16 mouse cellular contexts compared by ENCODE assay signal in the genomic region with DNA sequence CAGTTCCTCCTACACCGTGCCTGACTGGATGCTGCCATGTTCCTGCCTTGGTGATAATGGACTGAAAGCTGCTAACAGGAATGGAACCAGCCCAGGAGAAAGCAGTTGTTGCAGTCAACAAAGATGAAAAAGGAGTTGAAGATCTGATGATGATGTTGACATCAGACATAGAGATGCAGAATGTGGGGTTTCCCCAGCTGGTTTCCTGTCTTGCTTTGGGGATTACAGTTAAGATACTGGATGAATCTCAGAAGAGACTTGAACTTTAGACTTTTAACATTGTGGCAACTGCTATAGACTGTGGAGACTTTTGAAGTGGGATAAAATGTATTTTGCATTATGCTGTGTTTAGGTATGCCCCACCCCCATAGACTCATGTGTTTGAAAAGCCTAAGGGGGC. TPM values are rescaled to one million over a fixed set of nuclear protein-coding genes. Genes with fewer than 3 reads are reported as not detected.
DNase-seq lines count a peak whose midpoint lies in the region.
"Had no signal": no experiment of that assay in that cellular context is flagged by ENCODE, and none has a peak within 500 bp of the region (broad histone marks: within the 10 kb centered on the region; RNA-seq: fewer than 3 reads in every experiment).

No protein-coding gene starts in this region.

- peak; percentile 33 for DNase-seq in CD4-positive, CD25-positive, alpha-beta regulatory T cell, adult 2 months (ENCODE audit: low read depth, low spot score)
- peak; percentile 23 for DNase-seq in T-cell, adult 2 months (ENCODE audit: low spot score)
- DNase-seq in induced T-regulatory cell, adult 2 months (ENCODE audit: low read depth): peak; percentile 33
- DNase-seq in naive thymus-derived CD4-positive, alpha-beta T cell, adult 2 months (ENCODE audit: low read depth): peak; percentile 41
- DNase-seq in cerebellum, adult 8-10 months: no peak
- DNase-seq in kidney, adult 18-20 months: no peak
- DNase-seq in adrenal gland, adult (ENCODE audit: inconsistent age in 2 of 2, low spot score in 1 of 2): no peak
- DNase-seq in left cerebral cortex, adult 18-20 months (ENCODE audit: low spot score in 2 of 2): no peak
- DNase-seq: adrenal gland, adult 2 months; adrenal gland, postnatal 10 days; adrenal gland, postnatal 25 days; cerebellum, adult 11 months; cerebellum, adult 18-20 months; cerebellum, adult 9-10 months; cerebellum, postnatal 10 days; cerebellum, postnatal 25 days had no signal

RNA-seq across cellular contexts. Expression of gene Msl3, which starts 15.9 kb away (rescaled TPM):
- total RNA-seq in left cerebral cortex, adult 18-20 months (2021): 10 to 100 TPM; 25.7 to 25.8 TPM

Comparison
In these comparisons a context has a peak if more than half of its experiments do, and no peak if none do; other contexts are left out.
1. DNase-seq: peak in CD4-positive, CD25-positive, alpha-beta regulatory T cell, adult 2 months (single experiment), T-cell, adult 2 months (single experiment), induced T-regulatory cell, adult 2 months (single experiment) and naive thymus-derived CD4-positive, alpha-beta T cell, adult 2 months (single experiment); none in cerebellum, adult 8-10 months (single experiment), kidney, adult 18-20 months (single experiment), adrenal gland, adult (0 of 2) and left cerebral cortex, adult 18-20 months (0 of 2).